Mouse (Mus musculus): ENCODE results near the gene H2-Ab1.
A peak's percentile ranks its signal among the peaks of the same experiment; 100 is the strongest.
"Not testable (repeated sequence)": the region's sequence is repeated elsewhere in the genome, so short reads cannot be mapped to it uniquely, and the experiment has no call there.

H2-Ab1 gene

GRCm38 (mm10) chr17:34310526-34310925, 53.0 kb downstream of the H2-Ab1 start:
- DNase-seq, result not testable (repeated sequence)

GRCm38 (mm10) chr17:34312185-34312584, 54.7 kb downstream of the H2-Ab1 start:
- DNase-seq, result no peak

- DNase-seq, result peak; percentile 71 to 90
Measured at GRCm38 (mm10) chr17:34313393-34313792, 55.9 kb downstream of the H2-Ab1 start.

GRCm38 (mm10) chr17:34314286-34314685, 56.8 kb downstream of the H2-Ab1 start:
- DNase-seq, result no peak

- no peak for DNase-seq
Measured at GRCm38 (mm10) chr17:34315512-34315911, 58.0 kb downstream of the H2-Ab1 start.

GRCm38 (mm10) chr17:34316697-34317096, 59.2 kb downstream of the H2-Ab1 start:
- no peak for DNase-seq

GRCm38 (mm10) chr17:34317275-34317674, 59.8 kb downstream of the H2-Ab1 start:
- DNase-seq, result no peak
